Mouse (Mus musculus) myocyte (in vitro differentiated cells): Measurements from ENCODE around the gene Chmp4b.

Experiments used
- MYOG ChIP-seq, 3 experiments: IDR thresholded peaks; one replicate each; pipeline ENCODE4 v1.6.1; 2011; ENCODE audit warnings: control low read depth in 2 of 3, low read depth in 2 of 3, mild to moderate bottlenecking in 2 of 3; ENCODE audit not compliant: insufficient read length in 2 of 3, control insufficient read depth in 1 of 3, insufficient read depth in 1 of 3
- POLR2A ChIP-seq: IDR thresholded peaks from one replicate; pipeline ENCODE4 v1.6.1; 2011; ENCODE audit warnings: low read depth, mild to moderate bottlenecking, control low read depth, moderate library complexity; ENCODE audit not compliant: insufficient read length
- TCF3 ChIP-seq: IDR thresholded peaks from one replicate; pipeline ENCODE4 v1.6.1; 2011; ENCODE audit warnings: low read depth, control low read depth; ENCODE audit not compliant: insufficient read length

GRCm38 (mm10) chr2:154606965-154607364, 44.5 kb upstream of the Chmp4b start:
- TF ChIP-seq MYOG (IDR thresholded peaks at IDR 0.05; ENCODE audit: control insufficient read depth in 1 of 3, insufficient read depth in 1 of 3, insufficient read length in 2 of 3, low read depth in 2 of 3): no peak
- TF ChIP-seq POLR2A: no peak
- TF ChIP-seq TCF3: no peak
